Mouse (Mus musculus) kidney, adult 2 months (tissue): ENCODE data around the gene Rad51b.

Experiments
- CTCF ChIP-seq: fragments of 200-500 bp; conservative IDR thresholded peaks from 2 replicates; pipeline ENCODE4 v1.5.1; 2011; ENCODE audit warnings: low read depth, mild to moderate bottlenecking, control low read depth, low read length, moderate library complexity, mixed read lengths; ENCODE audit not compliant: insufficient read depth, insufficient read length
- POLR2A ChIP-seq: fragments of 200-500 bp; IDR thresholded peaks from one replicate; pipeline ENCODE4 v1.6.1; 2011; ENCODE audit warnings: low read depth, low read length, control low read depth

DNA sequence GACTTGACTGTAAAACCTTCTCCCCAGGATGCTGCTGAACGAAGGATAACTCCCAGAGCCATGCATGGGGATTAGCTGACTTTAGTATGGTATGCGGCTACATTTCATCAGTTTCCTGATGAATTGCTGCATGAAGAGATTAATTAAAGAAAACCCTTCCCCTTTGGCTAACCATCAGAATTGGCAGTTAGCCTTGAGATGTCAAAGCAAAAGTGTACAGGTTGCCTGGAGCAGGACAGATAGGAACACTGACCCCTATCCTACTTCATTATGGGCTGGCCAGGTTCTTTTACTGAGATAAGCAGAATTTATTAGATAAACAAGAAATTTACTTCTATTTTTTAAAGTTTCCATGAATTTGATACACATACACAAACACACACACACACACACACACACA lies 85.3 kb downstream of the Rad51b start:
- TF ChIP-seq CTCF = no peak
- TF ChIP-seq POLR2A = no peak
